Comparison of ENCODE assay signal across 8 mouse cellular contexts in the genomic region with DNA sequence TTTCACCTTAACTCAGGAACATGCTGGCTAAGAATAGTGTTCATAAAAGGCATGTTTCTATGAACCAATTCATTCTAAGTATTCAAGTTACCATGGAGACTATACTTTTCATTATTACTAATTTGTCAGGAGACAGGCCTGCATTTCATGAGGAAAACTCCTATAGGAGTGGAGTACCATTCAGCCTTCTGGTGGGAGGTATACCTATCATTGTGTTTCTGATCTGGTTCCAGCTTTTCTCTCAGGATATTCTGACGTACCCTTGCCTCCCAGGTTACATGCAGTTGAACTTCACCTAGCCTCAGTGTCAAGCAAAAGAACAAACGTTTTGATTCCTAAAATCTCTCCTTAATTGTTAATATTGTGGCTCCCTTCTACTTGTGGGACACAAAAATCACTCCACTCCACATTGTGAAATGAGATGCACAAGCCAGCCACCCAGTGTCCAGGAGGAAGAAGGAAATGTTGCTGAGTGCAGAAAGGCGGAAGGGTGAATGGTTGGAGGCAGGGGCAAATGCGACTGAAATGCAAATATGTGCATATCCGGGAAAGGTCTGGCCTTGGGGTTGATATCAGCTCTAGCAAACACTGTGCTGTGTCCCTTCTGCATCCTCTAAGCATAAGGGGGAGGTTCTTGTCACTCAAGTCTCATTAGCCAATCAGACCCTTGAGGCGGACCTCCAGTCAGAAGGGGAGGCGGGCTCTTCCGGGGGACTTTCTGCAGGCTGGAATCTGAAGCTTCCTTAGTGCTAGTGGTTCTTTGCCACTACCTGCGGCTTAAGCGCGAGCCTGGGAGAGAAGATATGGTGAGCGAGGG. TPM values are rescaled to one million over a fixed set of nuclear protein-coding genes. Genes with fewer than 3 reads are reported as not detected.
A peak's percentile ranks its signal among the peaks of the same experiment; 100 is the strongest.
DNase-seq lines count a peak whose midpoint lies in the region; ATAC-seq lines count a peak whose summit lies in the region.

Gene D130040H23Rik (plus strand): TSS at position 695 of the 817 bp plus-strand sequence.

- peak within 1 kb of the TSS; percentile 63 for H3K4me2 ChIP-seq in hindbrain, embryonic 15.5 days

- H3K4me3 ChIP-seq in hindbrain, embryonic 15.5 days, result peak within 1 kb of the TSS; percentile 68

- peak; percentile 100 for ATAC-seq in hindbrain, embryonic 15.5 days (ENCODE audit: low FRiP score, low read depth)

- peak; percentile 94 for DNase-seq in ZHBTc4 (ENCODE audit: low read depth, low spot score)
- DNase-seq in cerebellum, postnatal 25 days, result peak; percentile 79 to 85
- peak; percentile 76 to 87 for DNase-seq in frontal cortex, postnatal 36 days (ENCODE audit: low spot score in 2 of 2)
- DNase-seq in left cerebral cortex, adult 18-20 months (ENCODE audit: low spot score in 2 of 2), result peak; percentile 75 to 77
- DNase-seq in lung, postnatal 4 days, result peak; percentile 80
- DNase-seq in retina, postnatal 1 day, result peak; percentile 95
- DNase-seq in thymus, postnatal 4 days, result peak; percentile 72

- H3K9ac ChIP-seq in hindbrain, embryonic 15.5 days, result peak within 1 kb of the TSS; percentile 70

- peaks cover 10% of the 10 kb centered on the region for H3K36me3 ChIP-seq in hindbrain, embryonic 15.5 days

- H3K4me1 ChIP-seq in hindbrain, embryonic 15.5 days (replicated peaks), result peaks cover 14% of the 10 kb centered on the region; the same call in 1 of the 2 replicates

- 0 out of 2 replicates have a peak, but pooled peaks cover 3% of the 10 kb centered on the region for H3K9me3 ChIP-seq in hindbrain, embryonic 15.5 days

- no peaks in the 10 kb centered on the region for H3K27me3 ChIP-seq in hindbrain, embryonic 15.5 days

- H3K27ac ChIP-seq in hindbrain, embryonic 15.5 days (replicated peaks), result peak within 1 kb of the TSS; percentile 92

- 8% methylated on average over 12 of the region's 12 CpGs for WGBS in hindbrain, embryonic 15.5 days

RNA-seq across cellular contexts. Expression of gene D130040H23Rik, which starts in this region (rescaled TPM):
- polyA plus RNA-seq in hindbrain, embryonic 15.5 days (2015; fragmentation: Nextera tagmentation; extraction: Ambion mirVana), result 8.2 and 9.6 TPM in 2 replicates
- total RNA-seq in left cerebral cortex, adult 18-20 months (2021), result 10 to 100 TPM; 19.4 to 24.1 TPM

Comparison
In these comparisons a context has a peak if more than half of its experiments do, and no peak if none do; other contexts are left out.
1. Peak in every context shown above with its lines: DNase-seq, ATAC-seq, H3K4me3 ChIP-seq and H3K27ac ChIP-seq.